Mouse (Mus musculus): ENCODE measurements around the gene Btbd35f27.
"Not testable (repeated sequence)": the region's sequence is repeated elsewhere in the genome, so short reads cannot be mapped to it uniquely, and the experiment has no call there.

The Btbd35f27 gene

DNA sequence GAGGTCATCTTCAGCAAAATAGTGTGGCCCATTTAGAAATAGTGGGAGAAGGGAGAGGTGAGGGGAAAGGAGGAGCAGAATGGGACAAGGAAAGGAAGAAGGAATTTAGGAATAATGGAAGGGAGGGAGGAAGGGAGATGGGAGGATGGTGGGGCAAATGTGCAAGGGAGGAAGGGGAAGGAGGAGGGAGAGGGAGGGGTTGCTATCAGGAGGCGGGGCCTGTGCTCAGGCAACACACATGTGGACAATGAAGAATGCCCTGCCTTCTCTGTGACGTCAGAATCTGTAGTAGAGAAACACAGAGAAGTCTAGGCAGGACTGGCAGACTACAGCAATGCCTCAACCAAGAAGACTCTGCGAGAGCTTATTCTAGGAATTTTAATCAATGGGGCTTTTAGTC, at the start of gene Btbd35f27:
Gene Btbd35f27, plus strand, starts transcription at position 301 of the 400 bp plus-strand sequence.
- not testable (repeated sequence) for DNase-seq (ENCODE audit: low spot score)

All from MN1 (cell line).